Mouse (Mus musculus) MEL (cell line): ENCODE measurements around the gene Eapp. TPM values are rescaled to one million over a fixed set of nuclear protein-coding genes. Genes with fewer than 3 reads are reported as not detected.
A peak's percentile ranks its signal among the peaks of the same experiment; 100 is the strongest.

ENCODE experiments used
- DNase-seq: peaks from one replicate; pipeline ENCODE4 v3.0.0; 2011; ENCODE audit warnings: low read depth, low spot score
- H3K27ac ChIP-seq: 2 replicates; pipeline ENCODE4 v1.5.1; 2012; ENCODE audit warnings: low read depth, mild to moderate bottlenecking, control low read depth, low read length, moderate library complexity; ENCODE audit not compliant: control insufficient read depth
- H3K27me3 ChIP-seq, 2 experiments: fragments of 150-350 bp in 1 of 2; sonication (generic) in 1 of 2; 2 replicates each; pipeline ENCODE4 v1.6.1; 2012; ENCODE audit warnings: low read length in 2 of 2, mild to moderate bottlenecking in 2 of 2, improper control_type of control experiment in 1 of 2, moderate library complexity in 1 of 2; ENCODE audit not compliant: insufficient read depth in 2 of 2, control insufficient read depth in 1 of 2
- H3K36me3 ChIP-seq, 2 experiments: 2 replicates each; pipeline ENCODE4 v1.6.1; 2012 to 2014; ENCODE audit warnings: low read length in 2 of 2, improper control_type of control experiment in 1 of 2, inconsistent platforms in 1 of 2, mild to moderate bottlenecking in 1 of 2; ENCODE audit not compliant: insufficient read depth in 2 of 2, control insufficient read depth in 1 of 2
- H3K4me1 ChIP-seq, 2 experiments: fragments of 150-350 bp in 1 of 2; sonication (generic) in 1 of 2; 2 replicates each; pipeline ENCODE4 v1.6.1; 2012; ENCODE audit warnings: low read length in 2 of 2, improper control_type of control experiment in 1 of 2, mild to moderate bottlenecking in 1 of 2; ENCODE audit not compliant: insufficient read depth in 2 of 2, control insufficient read depth in 1 of 2
- H3K4me3 ChIP-seq, 2 experiments: fragments of 150-350 bp in 1 of 2; sonication (generic) in 1 of 2; 2 replicates each; pipeline ENCODE4 v1.5.1; 2012; ENCODE audit warnings: low read depth in 2 of 2, low read length in 2 of 2, mild to moderate bottlenecking in 2 of 2, moderate library complexity in 2 of 2, control low read depth in 1 of 2, improper control_type of control experiment in 1 of 2; ENCODE audit not compliant: control insufficient read depth in 1 of 2, insufficient read depth in 1 of 2
- H3K79me2 ChIP-seq: 2 replicates; pipeline ENCODE4 v1.6.1; 2012; ENCODE audit warnings: mild to moderate bottlenecking, low read length, moderate library complexity; ENCODE audit not compliant: control insufficient read depth, poor library complexity, insufficient read depth
- H3K9ac ChIP-seq: 2 replicates; pipeline ENCODE4 v1.6.1; 2012; ENCODE audit warnings: low read depth, mild to moderate bottlenecking, control low read depth, low read length, moderate library complexity; ENCODE audit not compliant: control insufficient read depth, poor library complexity, severe bottlenecking
- H3K9me3 ChIP-seq: fragments of 150-350 bp; sonication (generic); replicated peaks from 2 replicates; pipeline ENCODE4 v1.6.1; 2012; ENCODE audit warnings: mild to moderate bottlenecking, low read length, improper control_type of control experiment, moderate library complexity; ENCODE audit not compliant: insufficient read depth
- CHD1 ChIP-seq: IDR thresholded peaks from 2 replicates; pipeline ENCODE4 v1.6.1; 2012; ENCODE audit warnings: low read depth, mild to moderate bottlenecking, inconsistent platforms, low read length, improper control_type of control experiment
- CHD2 ChIP-seq: IDR thresholded peaks from 2 replicates; pipeline ENCODE4 v1.6.1; 2011; ENCODE audit warnings: low read length, improper control_type of control experiment
- CTCF ChIP-seq, 3 experiments: IDR thresholded peaks in 2 of 3; conservative IDR thresholded peaks in 1 of 3; 2 replicates each; pipeline ENCODE4 v1.5.1; 2011 to 2012; ENCODE audit warnings: low read length in 3 of 3, low read depth in 2 of 3, mild to moderate bottlenecking in 2 of 3, improper control_type of control experiment in 1 of 3, inconsistent platforms in 1 of 3, mixed read lengths in 1 of 3, moderate library complexity in 1 of 3; ENCODE audit not compliant: control insufficient read depth in 1 of 3, insufficient read depth in 1 of 3, poor library complexity in 1 of 3, severe bottlenecking in 1 of 3
- E2F4 ChIP-seq: IDR thresholded peaks from 2 replicates; pipeline ENCODE4 v1.6.1; 2011; ENCODE audit warnings: low read depth, low read length, improper control_type of control experiment, borderline replicate concordance
- EP300 ChIP-seq, 2 experiments: IDR thresholded peaks; 2 replicates each; pipeline ENCODE4 v1.6.1; 2011; ENCODE audit warnings: improper control_type of control experiment in 2 of 2, low read length in 2 of 2, low read depth in 1 of 2, mild to moderate bottlenecking in 1 of 2
- ETS1 ChIP-seq: IDR thresholded peaks from 2 replicates; pipeline ENCODE4 v1.6.1; 2012; ENCODE audit warnings: low read depth, mild to moderate bottlenecking, inconsistent platforms, low read length, improper control_type of control experiment, moderate library complexity
- GATA1 ChIP-seq: IDR thresholded peaks from 2 replicates; pipeline ENCODE4 v1.6.1; 2011; ENCODE audit warnings: low read depth, low read length, improper control_type of control experiment
- HCFC1 ChIP-seq: IDR thresholded peaks from 2 replicates; pipeline ENCODE4 v1.6.1; 2012; ENCODE audit warnings: low read depth, mild to moderate bottlenecking, inconsistent platforms, low read length, improper control_type of control experiment, moderate library complexity
- JUND ChIP-seq: IDR thresholded peaks from 2 replicates; pipeline ENCODE4 v1.6.1; 2011; ENCODE audit warnings: low read depth, mild to moderate bottlenecking, improper control_type of control experiment, low read length
- MAX ChIP-seq: IDR thresholded peaks from 2 replicates; pipeline ENCODE4 v1.6.1; 2011; ENCODE audit warnings: low read length, improper control_type of control experiment
- MAZ ChIP-seq: IDR thresholded peaks from 2 replicates; pipeline ENCODE4 v1.6.1; 2012; ENCODE audit warnings: low read depth, mild to moderate bottlenecking, inconsistent platforms, low read length, improper control_type of control experiment
- NELFE ChIP-seq: IDR thresholded peaks from 2 replicates; pipeline ENCODE4 v1.6.1; 2011; ENCODE audit warnings: low read depth, low read length, improper control_type of control experiment
- POLR2A ChIP-seq, 2 experiments: IDR thresholded peaks; 2 replicates each; pipeline ENCODE4 v1.6.1; 2011 to 2012; ENCODE audit warnings: low read length in 2 of 2, mild to moderate bottlenecking in 2 of 2, control low read depth in 1 of 2, improper control_type of control experiment in 1 of 2, low read depth in 1 of 2, moderate library complexity in 1 of 2; ENCODE audit not compliant: control insufficient read depth in 1 of 2, insufficient read depth in 1 of 2, poor library complexity in 1 of 2
- POLR2AphosphoS5 ChIP-seq: IDR thresholded peaks from 2 replicates; pipeline ENCODE4 v1.6.1; 2012; ENCODE audit warnings: low read depth, borderline replicate concordance, mild to moderate bottlenecking, inconsistent platforms, low read length, moderate library complexity, mixed read lengths
- RAD21 ChIP-seq: IDR thresholded peaks from 2 replicates; pipeline ENCODE4 v1.6.1; 2011; ENCODE audit warnings: mild to moderate bottlenecking, low read depth, low read length, improper control_type of control experiment
- RCOR1 ChIP-seq: IDR thresholded peaks from 2 replicates; pipeline ENCODE4 v1.6.1; 2012; ENCODE audit warnings: low read depth, mild to moderate bottlenecking, inconsistent platforms, low read length, improper control_type of control experiment
- SIN3A ChIP-seq: IDR thresholded peaks from 2 replicates; pipeline ENCODE4 v1.6.1; 2012; ENCODE audit warnings: low read length, improper control_type of control experiment, inconsistent platforms
- TAL1 ChIP-seq: IDR thresholded peaks from 2 replicates; pipeline ENCODE4 v1.6.1; 2012; ENCODE audit warnings: mild to moderate bottlenecking, inconsistent platforms, low read length, moderate library complexity, mixed read lengths
- TBP ChIP-seq: IDR thresholded peaks from 2 replicates; pipeline ENCODE4 v1.8.0; 2011; ENCODE audit warnings: low read depth, low read length, improper control_type of control experiment
- TCF12 ChIP-seq: IDR thresholded peaks from 2 replicates; pipeline ENCODE4 v1.6.1; 2014; ENCODE audit warnings: low read depth, mild to moderate bottlenecking, inconsistent platforms, low read length, improper control_type of control experiment, moderate library complexity
- USF2 ChIP-seq, 2 experiments: IDR thresholded peaks; 2 replicates each; pipeline ENCODE4 v1.6.1; 2011 to 2012; ENCODE audit warnings: improper control_type of control experiment in 2 of 2, low read length in 2 of 2, borderline replicate concordance in 1 of 2, inconsistent platforms in 1 of 2, low read depth in 1 of 2, mild to moderate bottlenecking in 1 of 2; ENCODE audit not compliant: insufficient read depth in 1 of 2
- ZC3H11A ChIP-seq: IDR thresholded peaks from 2 replicates; pipeline ENCODE4 v1.6.1; 2012; ENCODE audit warnings: low read depth, mild to moderate bottlenecking, inconsistent platforms, low read length, improper control_type of control experiment
- ZKSCAN1 ChIP-seq: IDR thresholded peaks from 2 replicates; pipeline ENCODE4 v1.6.1; 2012; ENCODE audit warnings: low read depth, mild to moderate bottlenecking, inconsistent platforms, low read length, improper control_type of control experiment, moderate library complexity
- ZMIZ1 ChIP-seq: IDR thresholded peaks from 2 replicates; pipeline ENCODE4 v1.6.1; 2012; ENCODE audit warnings: low read depth, mild to moderate bottlenecking, inconsistent platforms, low read length, improper control_type of control experiment, moderate library complexity
- polyA plus RNA-seq, 2 experiments: library from polyadenylated mRNA; stranded (reverse) in 1 of 2; unstranded in 1 of 2; fragments of >175 nt in 1 of 2; fragments of >200 nt in 1 of 2; gene quantifications; 2 replicates each; pipeline versions ENCODE4 v1.2.1 to v1.2.4; 2012; ENCODE audit warnings: low replicate concordance in 2 of 2, low read depth in 1 of 2; ENCODE audit not compliant: insufficient read length in 2 of 2, insufficient read depth in 1 of 2, missing spikeins in 1 of 2
- total RNA-seq: library from RNA; depleted of rRNA; stranded (reverse); fragments of 300-350 nt; gene quantifications from 2 replicates; pipeline ENCODE4 v1.2.3, GENCODE M21; 2012

The Eapp gene
- total and polyA plus RNA-seq, 3 experiments = 50.4 to 50.7 TPM; not detected in 1

DNA sequence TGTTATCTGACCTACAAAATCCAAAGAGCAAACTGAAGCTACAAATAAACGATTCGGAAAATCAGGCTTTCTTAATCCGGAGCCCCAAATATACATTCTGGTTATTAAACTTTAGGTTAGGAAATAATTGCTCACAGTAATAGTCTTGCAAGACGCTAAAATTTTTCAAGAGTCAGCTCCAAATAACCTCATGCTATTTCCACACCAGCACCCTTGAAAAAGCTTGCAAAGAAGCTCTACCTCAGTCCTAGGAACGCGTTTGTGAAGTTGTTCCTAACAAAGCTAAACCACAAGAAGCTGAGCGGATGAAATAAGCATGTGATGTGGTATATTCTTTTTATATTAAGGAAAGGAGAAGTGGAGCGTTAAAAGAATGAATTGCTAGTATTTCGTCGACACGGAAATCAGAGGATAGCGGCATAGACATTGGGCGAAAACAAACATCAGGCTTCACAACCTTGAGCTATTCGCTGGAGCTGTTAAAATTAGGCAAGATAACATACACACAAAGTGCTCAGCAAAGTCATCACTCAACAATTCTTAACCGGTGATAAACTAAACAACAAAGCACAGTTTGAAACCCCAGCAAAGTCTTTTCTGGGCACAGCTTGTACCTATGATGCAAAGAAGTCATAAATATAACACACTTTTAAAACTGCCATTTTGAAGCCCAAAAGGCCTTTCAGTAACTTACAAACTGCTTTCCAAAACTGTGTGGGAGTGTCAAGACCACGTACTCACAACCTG, 40.2 kb downstream of the Eapp start (continued):
- TF ChIP-seq CHD2 = no peak
- TF ChIP-seq TBP = peak; percentile 88
- TF ChIP-seq ETS1 = peak; percentile 73
- no peak for TF ChIP-seq ZC3H11A
- TF ChIP-seq EP300 (IDR thresholded peaks at IDR 0.05; ENCODE audit: low read depth in 1 of 2, low read length in 2 of 2) = peak; percentile 30 to 50; a peak in 1 of 4 replicates
- no peak for TF ChIP-seq MAZ
- no peak; the same call in 1 of the 2 replicates for TF ChIP-seq MAX
- TF ChIP-seq JUND = no peak
- peak; percentile 13; the same call in 1 of the 2 replicates for TF ChIP-seq POLR2AphosphoS5
- TF ChIP-seq NELFE = peak; percentile 13
- TF ChIP-seq ZMIZ1 = no peak
- TF ChIP-seq, all 39 proteins: peak for 11

DNA sequence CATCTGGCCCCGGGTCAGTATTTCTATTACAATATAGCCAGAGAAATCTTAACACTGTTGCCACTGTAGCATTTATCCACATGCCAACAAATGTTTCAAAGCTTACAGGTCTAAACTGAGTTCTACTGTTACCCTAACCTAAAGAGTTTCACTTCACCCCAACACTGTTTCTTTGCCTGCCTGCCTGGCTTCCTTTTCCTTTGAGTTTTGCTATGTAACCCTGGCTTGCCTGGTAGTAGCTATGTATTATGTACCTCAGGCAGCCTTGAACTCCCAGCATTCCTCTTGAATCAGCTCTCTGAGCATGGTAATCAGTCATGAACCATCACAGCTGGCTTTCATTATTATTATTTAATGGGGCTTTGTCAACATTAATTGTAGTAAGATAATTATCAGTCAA, 41.0 kb downstream of the Eapp start:
- Histone ChIP-seq H3K79me2 (peaks cover 29% of the 10 kb centered on the region), H3K4me3 (peak overlapping the region; percentile 37 to 81), H3K4me1 (peaks cover 13 to 17% of the 10 kb centered on the region in 2 experiments), H3K36me3 (peaks cover 3 to 21% of the 10 kb centered on the region in 2 experiments; a peak in 3 of 4 replicates), H3K9me3 (no peaks in the 10 kb centered on the region), H3K27ac (peak overlapping the region; percentile 79), H3K27me3 (no peaks in the 10 kb centered on the region), H3K9ac (peak overlapping the region; percentile 83)
- peak; percentile 70 for DNase-seq
- TF ChIP-seq E2F4 (no peak), ETS1 (peak; percentile 44; the same call in 1 of the 2 replicates), TCF12 (no peak), CHD1 (peak; percentile 66; the same call in 1 of the 2 replicates), POLR2AphosphoS5 (no peak)
- TF ChIP-seq, all 39 proteins: peak for 2

DNA sequence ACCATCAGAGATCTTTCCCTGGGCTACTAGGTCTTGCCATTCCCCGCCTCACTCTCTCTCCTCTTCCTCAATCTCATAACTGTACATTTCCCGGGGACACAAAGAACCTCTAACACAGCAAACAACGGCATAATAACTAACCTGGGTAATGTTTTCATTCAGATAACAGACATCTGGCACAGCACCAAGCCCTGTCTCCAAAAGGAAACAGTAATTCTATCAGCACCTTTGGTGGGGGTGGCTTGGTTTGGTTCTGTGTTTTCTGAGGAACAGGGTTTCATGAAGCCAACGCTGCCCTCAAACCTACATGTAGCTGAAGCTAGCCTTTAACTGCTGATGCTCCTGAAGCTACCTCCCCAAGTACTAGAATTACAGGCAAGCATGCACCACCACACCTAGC, 41.6 kb downstream of the Eapp start:
- peak overlapping the region; percentile 37 to 81 for H3K4me3 ChIP-seq
- peaks cover 11 to 17% of the 10 kb centered on the region in 2 experiments for H3K4me1 ChIP-seq
- peaks cover 29% of the 10 kb centered on the region for H3K79me2 ChIP-seq
- no peaks in the 10 kb centered on the region for H3K9me3 ChIP-seq
- no peaks in the 10 kb centered on the region for H3K27me3 ChIP-seq
- TF ChIP-seq POLR2A (IDR thresholded peaks at IDR 0.05; ENCODE audit: control insufficient read depth in 1 of 2, insufficient read depth in 1 of 2, low read depth in 1 of 2, low read length in 2 of 2, poor library complexity in 1 of 2) (peak in 1 of 2 experiments; percentile 35; a peak in 1 of 4 replicates), USF2 (IDR thresholded peaks at IDR 0.05; ENCODE audit: borderline replicate concordance in 1 of 2, insufficient read depth in 1 of 2, low read depth in 1 of 2, low read length in 2 of 2) (no peak), NELFE (no peak), JUND (no peak), HCFC1 (no peak), RAD21 (no peak), TAL1 (peak; percentile 66), TCF12 (peak; percentile 76), EP300 (IDR thresholded peaks at IDR 0.05; ENCODE audit: low read depth in 1 of 2, low read length in 2 of 2) (peak; percentile 72 to 87), TBP (peak; percentile 54; the same call in 1 of the 2 replicates), MAX (no peak), RCOR1 (peak; percentile 61; the same call in 1 of the 2 replicates), GATA1 (peak; percentile 78), MAZ (no peak), SIN3A (peak; percentile 84), ZKSCAN1 (no peak), CTCF (IDR thresholded peaks at IDR 0.05 in 2 of 3, conservative IDR thresholded peaks at IDR 0.05 in 1 of 3; ENCODE audit: control insufficient read depth in 1 of 3, insufficient read depth in 1 of 3, low read depth in 2 of 3, low read length in 3 of 3, poor library complexity in 1 of 3, severe bottlenecking in 1 of 3) (no peak), ETS1 (peak; percentile 86), ZMIZ1 (no peak)
- H3K36me3 ChIP-seq = peaks cover 6 to 21% of the 10 kb centered on the region in 2 experiments; a peak in 3 of 4 replicates
- DNase-seq = peak; percentile 92
- peak overlapping the region; percentile 83 for H3K9ac ChIP-seq
- peak overlapping the region; percentile 79 for H3K27ac ChIP-seq
